Mouse (Mus musculus): ENCODE results near the gene Ambra1.

GRCm38 (mm10) chr2:91794466-91794865, 64.5 kb downstream of the Ambra1 start:
- TF ChIP-seq CTCF (IDR thresholded peaks at IDR 0.05; ENCODE audit: control insufficient read depth, insufficient read depth, insufficient replicate concordance, low read depth, low read length) (no peak), POLR2A (IDR thresholded peaks at IDR 0.05; ENCODE audit: control insufficient read depth, low read depth, low read length) (no peak)
